Mouse (Mus musculus): ENCODE data around the gene Hoxb1. TPM values are rescaled to one million over a fixed set of nuclear protein-coding genes. Genes with fewer than 3 reads are reported as not detected.

The Hoxb1 gene
- total RNA-seq (2021) = not detected

GRCm38 (mm10) chr11:96365441-96366091 lies at the start of gene Hoxb1:
TSS of gene Hoxb1 (plus strand) at chr11:96365752.
- no peak for DNase-seq

GRCm38 (mm10) chr11:96316696-96317607 lies 48.6 kb upstream of the Hoxb1 start:
- no peak for DNase-seq

GRCm38 (mm10) chr11:96317608-96318367 lies 47.8 kb upstream of the Hoxb1 start, which contains the start of gene Hoxb4:
TSS of gene Hoxb4 (plus strand) at chr11:96318267.
- DNase-seq = no peak

GRCm38 (mm10) chr11:96318368-96319070 lies 47.0 kb upstream of the Hoxb1 start:
- DNase-seq = peak; percentile 42

- DNase-seq = no peak
Observed at GRCm38 (mm10) chr11:96319071-96319902, 46.3 kb upstream of the Hoxb1 start.

- DNase-seq = no peak
Observed at GRCm38 (mm10) chr11:96319910-96320309, 45.6 kb upstream of the Hoxb1 start.

- no peak for DNase-seq
Observed at GRCm38 (mm10) chr11:96320688-96321087, 44.9 kb upstream of the Hoxb1 start.

GRCm38 (mm10) chr11:96321846-96322245 lies 43.7 kb upstream of the Hoxb1 start:
- no peak for DNase-seq

GRCm38 (mm10) chr11:96322738-96323137 lies 42.8 kb upstream of the Hoxb1 start:
- DNase-seq = no peak

GRCm38 (mm10) chr11:96323154-96323553 lies 42.4 kb upstream of the Hoxb1 start, which contains the start of gene Hoxb3:
TSS of gene Hoxb3 (plus strand) at chr11:96323326.
- DNase-seq = no peak

- no peak for DNase-seq
Observed at GRCm38 (mm10) chr11:96324125-96324524, 41.4 kb upstream of the Hoxb1 start.

- DNase-seq = no peak
Observed at GRCm38 (mm10) chr11:96324965-96325364, 40.6 kb upstream of the Hoxb1 start.

GRCm38 (mm10) chr11:96325747-96326212 lies 39.8 kb upstream of the Hoxb1 start:
- no peak for DNase-seq

GRCm38 (mm10) chr11:96326705-96327104 lies 38.8 kb upstream of the Hoxb1 start:
- no peak for DNase-seq

GRCm38 (mm10) chr11:96327122-96327521 lies 38.4 kb upstream of the Hoxb1 start:
- DNase-seq = no peak

GRCm38 (mm10) chr11:96327750-96328149 lies 37.8 kb upstream of the Hoxb1 start:
- DNase-seq = no peak

GRCm38 (mm10) chr11:96328605-96329004 lies 36.9 kb upstream of the Hoxb1 start:
- DNase-seq = no peak

GRCm38 (mm10) chr11:96332105-96332504 lies 33.4 kb upstream of the Hoxb1 start:
- no peak for DNase-seq

GRCm38 (mm10) chr11:96332618-96333032 lies 32.9 kb upstream of the Hoxb1 start:
- no peak for DNase-seq

- no peak for DNase-seq
Observed at GRCm38 (mm10) chr11:96333241-96334001, 32.1 kb upstream of the Hoxb1 start.
